Mouse (Mus musculus) limb, embryonic 13.5 days (tissue): ENCODE data around the gene Ikbip. TPM values are rescaled to one million over a fixed set of nuclear protein-coding genes. Genes with fewer than 3 reads are reported as not detected.

ENCODE experiments used
- ATAC-seq: fragments of 200-750 bp; cut with Nextera tagmentation; 2 replicates; pipeline ENCODE4 v1.8.0; 2017; ENCODE audit warnings: low read depth, moderate number of reproducible peaks, moderate TSS enrichment; ENCODE audit not compliant: low FRiP score
- H3K27ac ChIP-seq: fragments of 300-500 bp; sonication (generic); 2 replicates; pipeline ENCODE4 v1.5.1; 2015; ENCODE audit warnings: inconsistent platforms, mild to moderate bottlenecking, moderate library complexity
- H3K27me3 ChIP-seq: fragments of 300-500 bp; sonication (generic); 2 replicates; pipeline ENCODE4 v1.6.1; 2015; ENCODE audit warnings: mild to moderate bottlenecking, inconsistent platforms
- H3K36me3 ChIP-seq: fragments of 300-500 bp; sonication (generic); 2 replicates; pipeline ENCODE4 v1.6.1; 2015; ENCODE audit warnings: inconsistent platforms, mild to moderate bottlenecking, moderate library complexity
- H3K4me1 ChIP-seq: fragments of 300-500 bp; sonication (generic); 2 replicates; pipeline ENCODE4 v1.6.1; 2015; ENCODE audit warnings: inconsistent platforms
- H3K4me2 ChIP-seq: fragments of 300-500 bp; sonication (generic); replicated peaks from 2 replicates; pipeline ENCODE4 v1.6.1; 2015; ENCODE audit warnings: inconsistent platforms, mild to moderate bottlenecking, moderate library complexity
- H3K4me3 ChIP-seq: fragments of 300-500 bp; sonication (generic); 2 replicates; pipeline ENCODE4 v1.5.1; 2015; ENCODE audit warnings: moderate library complexity, mild to moderate bottlenecking, inconsistent platforms
- H3K9ac ChIP-seq: fragments of 300-500 bp; sonication (generic); 2 replicates; pipeline ENCODE4 v1.6.1; 2015; ENCODE audit warnings: mild to moderate bottlenecking, inconsistent platforms
- H3K9me3 ChIP-seq: fragments of 300-500 bp; sonication (generic); 2 replicates; pipeline ENCODE4 v1.6.1; 2016; ENCODE audit warnings: inconsistent platforms
- WGBS: fragments of 180-500 bp; shearing (Covaris S2); methylation state at CpG from one replicate; pipeline ENCODE4 v1.1.7; 2015; 5-methylcytosine and 5-hydroxymethylcytosine counted together
- polyA plus RNA-seq: library from polyadenylated mRNA; unstranded; fragments of >200 nt; fragmentation: Nextera tagmentation; extraction: Ambion mirVana; gene quantifications from 2 replicates; pipeline ENCODE4 v1.2.1, GENCODE M21; 2015

The Ikbip gene
- polyA plus RNA-seq, 1 experiment from 2014 or later = 70.6 TPM

DNA sequence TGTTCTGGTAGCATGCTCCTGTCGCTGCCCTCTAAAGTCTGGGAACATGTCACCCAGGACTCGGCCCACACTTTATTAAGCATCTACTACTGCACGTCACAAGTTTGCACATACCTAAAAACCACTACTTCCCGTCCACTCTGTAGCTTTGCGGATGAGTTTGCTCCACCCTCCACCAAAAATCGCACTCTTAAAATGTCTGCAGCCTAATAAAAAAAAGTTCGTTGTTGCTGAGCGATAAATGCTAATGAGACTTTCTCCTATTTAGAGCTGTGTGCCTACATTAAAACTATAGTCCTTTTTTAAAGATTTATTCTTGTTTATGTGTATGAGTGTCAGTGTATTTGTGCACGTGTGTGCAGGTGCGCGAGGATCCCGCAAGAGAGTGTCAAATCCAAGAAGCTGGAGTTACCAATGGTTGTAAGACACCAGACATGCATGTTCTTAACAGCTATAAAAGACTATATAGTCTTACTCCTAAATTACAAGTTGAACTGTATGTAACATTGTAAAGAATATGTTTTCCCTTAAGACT is 720 bp downstream of the Ikbip start:
- no peak for ATAC-seq

DNA sequence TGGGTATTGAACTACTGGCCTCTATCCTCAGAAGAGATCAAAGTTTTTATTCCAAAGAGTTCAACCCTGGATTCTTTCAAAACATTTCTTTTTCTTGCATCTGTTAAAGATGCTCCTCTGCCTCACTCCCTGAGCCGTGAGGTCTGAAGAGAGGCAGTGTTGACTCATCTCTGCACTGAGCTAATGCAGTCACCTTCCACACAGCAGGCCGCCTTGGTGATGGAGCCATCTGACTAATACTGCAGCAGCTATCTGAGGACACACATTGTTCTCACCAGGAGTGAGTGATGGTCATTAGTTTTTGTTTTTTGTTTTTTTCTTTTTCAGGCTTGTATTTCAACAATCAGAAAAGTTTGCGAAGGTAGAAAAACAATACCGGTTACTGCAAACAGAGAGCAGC is 10.1 kb downstream of the Ikbip start:
- Histone ChIP-seq H3K4me3 (no peak overlapping the region), H3K4me2 (no peak overlapping the region), H3K27me3 (no peaks in the 10 kb centered on the region), H3K27ac (no peak overlapping the region), H3K4me1 (no peaks in the 10 kb centered on the region), H3K36me3 (peaks cover 40% of the 10 kb centered on the region), H3K9me3 (no peaks in the 10 kb centered on the region), H3K9ac (no peak overlapping the region)
- no peak for ATAC-seq
- WGBS = 91% methylated on average over 4 of the region's 4 CpGs

More for the DNA sequence above, 720 bp downstream of the Ikbip start:
- Histone ChIP-seq H3K27me3 (no peaks in the 10 kb centered on the region), H3K4me3 (peak overlapping the region; percentile 87), H3K9ac (peak overlapping the region; percentile 77), H3K27ac (peak overlapping the region; percentile 74), H3K36me3 (peaks cover 8% of the 10 kb centered on the region), H3K9me3 (no peaks in the 10 kb centered on the region), H3K4me2 (peak overlapping the region; percentile 71), H3K4me1 (peaks cover 16% of the 10 kb centered on the region)
- 42% methylated on average over 12 of the region's 12 CpGs for WGBS

DNA sequence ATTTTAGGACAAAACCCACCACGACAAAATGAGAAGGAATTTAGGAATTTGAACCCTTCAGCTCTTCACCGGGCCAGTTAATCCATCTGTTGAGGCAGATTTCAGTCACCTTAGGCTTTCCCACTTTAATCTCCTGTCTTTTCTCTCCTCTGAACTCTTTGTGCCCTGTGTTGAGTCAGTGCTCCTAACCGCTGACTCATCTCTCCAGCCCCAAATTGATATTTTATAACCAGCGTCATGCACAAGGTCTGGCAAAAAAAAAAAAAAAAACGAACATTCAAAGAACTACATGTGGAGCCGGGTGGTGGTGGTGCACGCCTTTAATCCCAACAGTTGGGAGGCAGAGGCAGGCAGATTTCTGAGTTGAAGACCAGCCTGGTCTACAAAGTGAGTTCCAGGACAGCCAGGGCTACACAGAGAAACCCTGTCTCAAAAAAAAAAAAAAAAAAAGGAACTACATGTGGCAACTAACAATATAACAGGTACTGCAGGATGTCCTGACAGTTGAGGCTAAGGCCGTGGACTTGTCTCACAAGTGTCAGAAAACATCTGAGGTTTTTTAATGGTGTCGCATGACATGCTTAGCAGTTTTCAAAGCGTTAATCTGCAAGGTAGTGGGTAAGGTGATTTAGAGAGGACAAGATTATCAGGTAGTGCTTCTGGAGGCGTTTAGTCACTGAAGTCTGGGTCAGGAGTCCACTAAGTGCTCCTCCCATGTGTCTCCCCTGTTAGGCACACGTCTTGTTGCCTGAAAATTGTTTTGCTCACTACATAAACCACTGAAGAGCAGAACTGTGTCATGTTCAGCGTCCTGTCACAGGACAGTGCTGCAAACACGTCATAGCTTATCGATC is 11.7 kb downstream of the Ikbip start:
- Histone ChIP-seq H3K27me3 (no peaks in the 10 kb centered on the region), H3K4me1 (no peaks in the 10 kb centered on the region), H3K4me3 (no peak overlapping the region), H3K9me3 (no peaks in the 10 kb centered on the region), H3K36me3 (peaks cover 47% of the 10 kb centered on the region), H3K4me2 (no peak overlapping the region), H3K27ac (no peak overlapping the region), H3K9ac (no peak overlapping the region)
- WGBS = 83% methylated on average over 15 of the region's 15 CpGs
- no peak for ATAC-seq

DNA sequence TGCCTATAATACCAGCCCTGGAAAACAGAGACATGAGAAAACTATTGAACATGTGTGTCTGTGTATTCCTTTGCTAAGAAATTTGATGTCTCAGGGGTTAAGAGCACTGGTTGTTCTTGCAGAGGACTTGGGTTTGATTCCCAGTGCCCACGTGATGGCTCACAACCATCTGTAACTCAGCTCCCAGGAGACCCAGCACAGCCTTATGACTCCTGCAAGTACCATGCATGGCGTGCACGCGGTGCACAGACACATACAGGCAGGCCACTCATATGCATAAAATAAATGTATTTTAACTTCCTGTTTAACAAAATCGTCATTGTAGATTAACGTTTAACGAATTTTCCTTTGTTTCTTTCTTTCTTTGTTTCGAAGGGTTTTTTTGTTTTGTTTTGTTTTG is 15.3 kb downstream of the Ikbip start:
- Histone ChIP-seq H3K27ac (no peak overlapping the region), H3K27me3 (no peaks in the 10 kb centered on the region), H3K9me3 (no peaks in the 10 kb centered on the region), H3K4me1 (no peaks in the 10 kb centered on the region), H3K4me3 (no peak overlapping the region), H3K36me3 (peaks cover 54% of the 10 kb centered on the region), H3K4me2 (no peak overlapping the region), H3K9ac (no peak overlapping the region)
- no peak for ATAC-seq
- 95% methylated on average over 8 of the region's 8 CpGs for WGBS

DNA sequence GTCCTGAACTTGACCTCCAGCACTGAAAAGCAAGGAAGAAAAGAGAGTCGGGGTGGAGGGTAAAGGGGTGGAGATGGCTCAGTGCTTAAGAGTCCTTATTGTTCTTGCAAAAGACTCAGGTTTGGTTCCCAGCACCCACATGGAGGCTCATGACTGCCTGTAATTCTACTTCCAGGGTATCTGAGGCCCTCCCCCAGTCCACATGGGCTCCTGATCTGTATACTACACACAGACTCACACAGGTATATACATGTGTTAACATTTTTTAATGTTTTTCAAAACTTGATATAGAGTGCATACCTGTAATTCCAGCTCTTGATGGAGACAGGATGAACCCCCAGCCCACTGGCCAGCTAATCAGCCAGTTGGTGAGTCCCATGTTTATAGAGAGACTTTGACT is 17.4 kb downstream of the Ikbip start:
- Histone ChIP-seq H3K27me3 (no peaks in the 10 kb centered on the region), H3K4me3 (no peak overlapping the region), H3K27ac (no peak overlapping the region), H3K9me3 (no peaks in the 10 kb centered on the region), H3K9ac (no peak overlapping the region), H3K4me2 (no peak overlapping the region), H3K36me3 (peaks cover 35% of the 10 kb centered on the region), H3K4me1 (no peaks in the 10 kb centered on the region)
- no peak for ATAC-seq
- WGBS = 88% methylated on average over 1 of the region's 1 CpGs

DNA sequence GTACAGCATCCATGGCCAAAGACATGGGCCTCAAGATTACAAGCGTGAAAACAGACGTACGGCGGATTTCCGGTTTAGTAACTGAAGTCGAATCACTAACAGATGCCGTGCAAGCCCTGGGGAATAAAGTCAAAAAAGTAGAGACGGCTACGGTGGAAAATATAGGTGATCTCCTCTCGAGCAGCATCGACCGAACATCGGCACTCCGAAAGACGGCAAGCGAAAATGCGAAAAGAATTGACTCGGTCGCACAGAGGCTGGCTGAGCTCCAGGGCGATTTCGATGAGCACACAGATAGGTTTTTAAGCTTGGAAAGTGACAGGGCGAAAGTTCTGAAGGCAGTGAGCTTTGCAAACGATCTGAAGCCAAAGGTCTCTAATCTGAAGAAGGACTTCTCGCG is 19.2 kb downstream of the Ikbip start:
- H3K4me1 ChIP-seq = no peaks in the 10 kb centered on the region
- no peak for ATAC-seq
- no peaks in the 10 kb centered on the region for H3K9me3 ChIP-seq
- H3K4me2 ChIP-seq = no peak overlapping the region
- H3K4me3 ChIP-seq = no peak overlapping the region
- H3K27ac ChIP-seq = no peak overlapping the region
- no peaks in the 10 kb centered on the region for H3K27me3 ChIP-seq
- WGBS = 91% methylated on average over 25 of the region's 25 CpGs
- no peak overlapping the region for H3K9ac ChIP-seq
- peaks cover 26% of the 10 kb centered on the region for H3K36me3 ChIP-seq

DNA sequence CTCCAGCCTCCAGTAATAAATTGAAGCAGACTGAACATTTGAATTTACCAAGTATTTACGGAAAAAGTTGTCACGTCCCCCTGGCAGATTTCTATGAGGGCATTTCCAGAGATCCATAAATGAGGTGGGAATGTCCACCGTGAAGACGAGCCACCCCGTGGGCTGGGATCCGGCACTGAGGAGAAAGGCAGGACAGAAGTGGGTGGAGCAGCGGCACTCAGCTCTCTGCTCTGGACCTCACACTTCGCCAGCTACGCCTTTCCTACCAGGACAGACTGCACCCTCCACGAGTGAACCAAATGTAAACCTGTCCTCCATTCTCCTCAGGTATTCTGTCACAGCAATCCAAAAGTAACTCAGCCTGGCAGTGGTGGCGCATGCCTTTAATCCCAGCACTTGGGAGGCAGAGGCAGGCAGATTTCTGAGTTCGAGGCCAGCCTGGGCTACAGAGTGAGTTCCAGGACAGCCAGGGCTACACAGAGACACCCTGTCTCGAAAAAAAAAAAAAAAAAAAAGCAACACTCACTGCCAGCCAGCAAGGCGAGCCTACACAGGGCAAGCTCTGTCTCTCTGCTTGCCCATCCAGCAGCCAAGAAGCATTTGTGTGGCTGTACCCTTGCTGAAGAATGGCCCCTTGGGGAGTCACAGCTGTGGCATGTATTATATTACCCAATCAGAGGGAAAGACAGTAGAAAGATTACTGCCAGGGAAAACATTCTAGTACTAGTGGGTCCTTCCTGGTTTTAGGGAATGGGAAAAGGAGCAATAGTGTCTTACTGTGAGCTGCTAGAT is 20.3 kb downstream of the Ikbip start:
- Histone ChIP-seq H3K27ac (no peak overlapping the region), H3K9ac (no peak overlapping the region), H3K36me3 (peaks cover 21% of the 10 kb centered on the region), H3K4me2 (no peak overlapping the region), H3K4me1 (no peaks in the 10 kb centered on the region), H3K9me3 (no peaks in the 10 kb centered on the region), H3K4me3 (no peak overlapping the region), H3K27me3 (no peaks in the 10 kb centered on the region)
- ATAC-seq = no peak
- WGBS = 90% methylated on average over 14 of the region's 14 CpGs

DNA sequence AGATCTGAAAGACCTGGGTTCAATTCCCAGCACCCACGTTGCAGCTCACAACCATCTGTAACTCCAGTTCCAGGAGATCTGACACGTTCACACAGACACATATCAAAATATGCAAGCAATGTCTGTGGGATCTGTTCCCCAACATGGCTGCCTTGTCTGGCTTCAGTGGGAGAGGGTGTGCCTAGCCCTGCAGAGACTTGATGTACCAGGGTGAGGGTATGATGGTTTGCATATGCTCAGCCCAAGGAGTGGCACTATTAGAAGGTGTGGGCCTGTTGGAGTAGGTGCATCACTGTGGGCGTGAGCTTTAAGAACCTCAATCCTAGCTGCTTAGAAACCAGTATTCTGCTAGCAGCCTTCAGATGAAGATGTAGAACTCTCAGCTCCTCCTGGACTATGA is 23.2 kb downstream of the Ikbip start:
- 84% methylated on average over 3 of the region's 3 CpGs for WGBS
- Histone ChIP-seq H3K9me3 (peaks cover 9% of the 10 kb centered on the region; the same call in 1 of the 2 replicates), H3K36me3 (peaks cover 15% of the 10 kb centered on the region), H3K27ac (no peak overlapping the region), H3K4me2 (no peak overlapping the region), H3K4me1 (no peaks in the 10 kb centered on the region), H3K9ac (no peak overlapping the region), H3K4me3 (no peak overlapping the region), H3K27me3 (no peaks in the 10 kb centered on the region)
- ATAC-seq = no peak

DNA sequence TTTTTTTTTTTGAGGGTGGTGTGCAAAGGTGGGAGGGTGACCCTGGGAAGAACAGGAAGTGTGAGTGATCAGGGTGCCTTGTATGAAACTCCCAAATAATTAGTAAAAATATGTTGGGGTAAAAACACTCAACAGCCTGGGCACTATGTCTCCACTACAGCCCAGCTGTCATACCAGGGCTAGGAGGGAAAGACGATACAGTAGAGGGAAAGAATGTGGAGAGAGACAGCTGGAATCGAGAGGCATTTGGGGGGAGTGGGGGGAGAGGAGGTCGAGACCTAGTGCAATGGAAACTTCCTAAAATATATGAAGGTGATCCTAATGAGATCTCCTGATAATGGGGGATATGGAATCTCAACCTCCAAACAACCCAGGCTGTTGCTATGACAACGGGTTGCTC is 27.1 kb downstream of the Ikbip start:
- H3K4me1 ChIP-seq = no peaks in the 10 kb centered on the region
- no peak overlapping the region for H3K4me2 ChIP-seq
- no peak for ATAC-seq
- no peak overlapping the region for H3K27ac ChIP-seq
- H3K36me3 ChIP-seq = peaks cover 32% of the 10 kb centered on the region
- no peaks in the 10 kb centered on the region for H3K27me3 ChIP-seq
- no peak overlapping the region for H3K4me3 ChIP-seq
- H3K9ac ChIP-seq = no peak overlapping the region
- 69% methylated on average over 4 of the region's 4 CpGs for WGBS
- H3K9me3 ChIP-seq = peaks cover 39% of the 10 kb centered on the region

DNA sequence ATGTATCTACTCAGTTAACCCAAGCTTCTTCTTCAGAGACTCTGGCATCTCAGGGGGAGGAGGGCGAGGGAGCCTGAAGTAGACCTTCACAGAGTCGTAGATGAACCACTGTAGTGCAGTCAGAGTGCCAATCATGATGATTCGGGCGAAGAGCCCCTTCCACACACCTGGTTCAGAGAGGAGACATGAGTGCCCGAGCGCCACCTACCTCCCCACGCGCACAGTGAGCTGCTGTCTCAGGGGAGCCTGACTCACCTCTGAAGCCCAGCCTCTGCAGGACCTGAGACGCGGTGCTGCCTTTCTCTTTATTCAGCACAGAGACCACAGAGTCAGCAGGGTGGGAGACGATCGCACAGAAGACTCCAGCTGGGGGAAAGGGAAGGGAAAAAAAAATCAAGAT is 34.2 kb downstream of the Ikbip start:
- 95% methylated on average over 12 of the region's 12 CpGs for WGBS
- peaks cover 94% of the 10 kb centered on the region for H3K36me3 ChIP-seq
- H3K9me3 ChIP-seq = peaks cover 26% of the 10 kb centered on the region
- no peak overlapping the region for H3K27ac ChIP-seq
- H3K4me1 ChIP-seq = peaks cover 2% of the 10 kb centered on the region
- no peak overlapping the region for H3K9ac ChIP-seq
- no peak overlapping the region for H3K4me2 ChIP-seq
- ATAC-seq = no peak
- no peak overlapping the region for H3K4me3 ChIP-seq
- H3K27me3 ChIP-seq = no peaks in the 10 kb centered on the region

DNA sequence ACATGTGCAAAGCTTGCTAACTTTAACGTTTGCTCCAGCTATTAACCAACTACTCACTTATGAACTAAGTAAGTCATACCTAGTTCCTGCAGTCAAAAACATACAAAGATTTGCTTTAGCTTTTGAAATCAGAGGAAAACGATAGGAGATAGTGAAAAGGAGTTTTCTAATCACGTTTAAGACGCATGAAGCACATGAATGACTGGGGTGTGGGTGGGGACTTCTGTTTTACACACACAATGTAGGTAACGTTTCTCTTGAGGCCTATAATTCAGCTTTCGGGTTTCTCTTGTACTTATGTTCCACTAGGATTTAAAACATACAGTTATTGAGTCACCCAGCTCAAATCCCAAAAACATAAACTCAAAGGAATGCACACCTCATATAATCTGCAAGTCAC is 39.9 kb downstream of the Ikbip start:
- Histone ChIP-seq H3K4me2 (peak overlapping the region; percentile 92), H3K27ac (no peak overlapping the region), H3K27me3 (no peaks in the 10 kb centered on the region), H3K4me3 (peak overlapping the region; percentile 95), H3K4me1 (peaks cover 12% of the 10 kb centered on the region), H3K9me3 (no peaks in the 10 kb centered on the region), H3K36me3 (peaks cover 44% of the 10 kb centered on the region), H3K9ac (peak overlapping the region; percentile 95)
- 30% methylated on average over 6 of the region's 6 CpGs for WGBS
- no peak for ATAC-seq

DNA sequence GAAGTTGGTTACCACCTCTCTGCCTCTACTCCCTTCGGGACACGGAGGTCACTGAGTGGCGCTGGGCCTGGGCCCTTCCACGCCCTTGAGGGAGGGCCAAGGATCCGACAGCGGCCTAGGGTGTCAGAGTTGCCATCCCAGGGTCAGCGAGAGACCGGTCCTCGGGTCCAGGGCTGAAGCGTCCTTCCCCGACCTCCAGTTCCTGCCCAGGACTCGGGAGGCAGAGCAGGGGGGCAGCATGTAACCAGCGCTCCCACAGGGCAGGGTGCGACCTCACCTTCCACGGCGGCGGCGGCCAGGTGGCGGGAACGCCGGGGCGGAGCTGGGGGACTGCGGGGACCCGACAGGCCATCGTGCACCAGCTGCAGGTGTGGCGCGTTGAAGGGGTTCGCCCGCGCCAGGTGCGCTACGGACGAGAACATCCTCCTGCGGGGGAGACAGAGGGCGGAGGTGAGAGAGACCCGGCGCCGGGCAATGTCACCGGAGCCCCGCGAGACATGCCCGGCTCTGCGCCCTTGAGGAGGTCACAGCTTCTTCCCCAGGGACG is 40.6 kb downstream of the Ikbip start:
- H3K9me3 ChIP-seq = no peaks in the 10 kb centered on the region
- H3K36me3 ChIP-seq = peaks cover 37% of the 10 kb centered on the region
- peak overlapping the region; percentile 92 for H3K4me2 ChIP-seq
- peak overlapping the region; percentile 95 for H3K9ac ChIP-seq
- no peaks in the 10 kb centered on the region for H3K27me3 ChIP-seq
- under 1% methylated on average over 44 of the region's 44 CpGs for WGBS
- peak overlapping the region; percentile 90 for H3K27ac ChIP-seq
- H3K4me3 ChIP-seq = peak overlapping the region; percentile 95
- ATAC-seq = peak; percentile 33
- H3K4me1 ChIP-seq = peaks cover 12% of the 10 kb centered on the region
